Mouse (Mus musculus) hindbrain, embryonic 15.5 days (tissue): ENCODE results near the gene Cyp2d22. TPM values are rescaled to one million over a fixed set of nuclear protein-coding genes. Genes with fewer than 3 reads are reported as not detected.

Source experiments
- ATAC-seq: fragments of 200-750 bp; cut with Nextera tagmentation; 2 replicates; pipeline ENCODE4 v1.8.0; 2017; ENCODE audit warnings: low read depth, moderate number of reproducible peaks, moderate TSS enrichment; ENCODE audit not compliant: low FRiP score
- H3K27ac ChIP-seq: fragments of 300-500 bp; sonication (generic); replicated peaks from 2 replicates; pipeline ENCODE4 v1.5.1; 2015; ENCODE audit warnings: mild to moderate bottlenecking, inconsistent platforms
- H3K27me3 ChIP-seq: fragments of 300-500 bp; sonication (generic); 2 replicates; pipeline ENCODE4 v1.6.1; 2015; ENCODE audit warnings: control low read depth, inconsistent platforms
- H3K36me3 ChIP-seq: fragments of 300-500 bp; sonication (generic); 2 replicates; pipeline ENCODE4 v1.6.1; 2015; ENCODE audit warnings: control low read depth, inconsistent platforms
- H3K4me1 ChIP-seq: fragments of 300-500 bp; sonication (generic); replicated peaks from 2 replicates; pipeline ENCODE4 v1.6.1; 2015; ENCODE audit warnings: control low read depth, inconsistent platforms
- H3K4me2 ChIP-seq: fragments of 300-500 bp; sonication (generic); 2 replicates; pipeline ENCODE4 v1.6.1; 2015; ENCODE audit warnings: moderate library complexity, mild to moderate bottlenecking, inconsistent platforms
- H3K4me3 ChIP-seq: fragments of 300-500 bp; sonication (generic); 2 replicates; pipeline ENCODE4 v1.5.1; 2015; ENCODE audit warnings: mild to moderate bottlenecking, inconsistent platforms
- H3K9ac ChIP-seq: fragments of 300-500 bp; sonication (generic); 2 replicates; pipeline ENCODE4 v1.6.1; 2015; ENCODE audit warnings: inconsistent platforms
- H3K9me3 ChIP-seq: fragments of 300-500 bp; sonication (generic); 2 replicates; pipeline ENCODE4 v1.6.1; 2016; ENCODE audit warnings: control low read depth, inconsistent platforms
- WGBS: fragments of 180-500 bp; shearing (Covaris S2); methylation state at CpG from one replicate; pipeline ENCODE4 v1.1.7; 2015; 5-methylcytosine and 5-hydroxymethylcytosine counted together
- polyA plus RNA-seq: library from polyadenylated mRNA; unstranded; fragments of >200 nt; fragmentation: Nextera tagmentation; extraction: Ambion mirVana; gene quantifications from 2 replicates; pipeline ENCODE4 v1.2.1, GENCODE M21; 2015

Gene Cyp2d22
- polyA plus RNA-seq, 1 experiment from 2014 or later = 2.5 TPM

- Histone ChIP-seq H3K9ac (no peak overlapping the region), H3K27me3 (peaks cover 14% of the 10 kb centered on the region), H3K4me3 (no peak overlapping the region), H3K36me3 (no peaks in the 10 kb centered on the region), H3K27ac (no peak overlapping the region), H3K4me2 (no peak overlapping the region), H3K4me1 (peaks cover 29% of the 10 kb centered on the region), H3K9me3 (no peaks in the 10 kb centered on the region)
- ATAC-seq = no peak
- WGBS = 82% methylated on average over 5 of the region's 5 CpGs
These were observed 37.5 kb downstream of the Cyp2d22 start for GRCm38 (mm10) chr15:82342543-82342935.

- Histone ChIP-seq H3K36me3 (no peaks in the 10 kb centered on the region), H3K27ac (no peak overlapping the region), H3K9ac (no peak overlapping the region), H3K4me2 (peak overlapping the region; percentile 54; the same call in 1 of the 2 replicates), H3K4me3 (no peak overlapping the region; the same call in 1 of the 2 replicates), H3K27me3 (peaks cover 14% of the 10 kb centered on the region), H3K4me1 (peaks cover 28% of the 10 kb centered on the region), H3K9me3 (no peaks in the 10 kb centered on the region)
- 72% methylated on average over 15 of the region's 15 CpGs for WGBS
- ATAC-seq = no peak
These were observed 38.2 kb downstream of the Cyp2d22 start for GRCm38 (mm10) chr15:82341675-82342542.

- no peaks in the 10 kb centered on the region for H3K9me3 ChIP-seq
- peaks cover 28% of the 10 kb centered on the region for H3K4me1 ChIP-seq
- no peak overlapping the region for H3K27ac ChIP-seq
- H3K4me2 ChIP-seq = peak overlapping the region; percentile 54
- H3K36me3 ChIP-seq = no peaks in the 10 kb centered on the region
- 3% methylated on average over 39 of the region's 40 CpGs for WGBS
- H3K9ac ChIP-seq = peak overlapping the region; percentile 23; the same call in 1 of the 2 replicates
- H3K27me3 ChIP-seq = peaks cover 14% of the 10 kb centered on the region
- no peak for ATAC-seq
- H3K4me3 ChIP-seq = peak overlapping the region; percentile 26
These were observed 39.0 kb downstream of the Cyp2d22 start for GRCm38 (mm10) chr15:82341036-82341501.

DNA sequence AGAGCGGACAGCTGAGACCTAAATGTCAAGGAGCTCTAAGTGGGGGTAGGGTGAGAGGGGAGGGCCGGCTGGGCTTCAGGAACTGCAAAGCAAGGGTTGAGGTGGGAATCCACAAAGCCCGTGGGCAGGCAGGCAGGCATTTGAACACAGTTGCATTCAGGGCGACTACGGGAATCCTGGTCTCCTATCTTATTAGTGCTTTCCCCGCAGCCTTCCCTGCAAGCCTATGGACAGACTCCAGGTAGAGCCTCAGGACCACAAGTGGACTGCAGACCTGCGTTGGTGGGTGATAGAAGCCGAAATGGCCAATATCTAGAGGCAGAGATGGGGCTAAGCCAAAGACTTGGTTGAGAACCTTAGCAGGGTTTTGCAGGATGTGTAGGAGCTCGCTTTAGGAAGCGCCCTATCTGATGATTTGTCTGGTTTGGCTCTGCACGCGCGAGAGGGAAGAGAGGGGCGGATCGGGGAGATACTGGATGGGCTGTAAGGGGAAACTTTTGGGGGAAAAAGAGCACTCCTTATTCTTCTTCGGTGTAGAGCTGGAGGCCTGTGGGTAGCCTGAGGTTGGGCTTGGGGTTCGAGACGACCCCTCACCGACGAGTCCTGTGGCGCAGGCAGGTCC lies 39.5 kb downstream of the Cyp2d22 start:
- peak overlapping the region; percentile 26 for H3K4me3 ChIP-seq
- no peak overlapping the region for H3K27ac ChIP-seq
- H3K27me3 ChIP-seq = peaks cover 14% of the 10 kb centered on the region
- H3K4me1 ChIP-seq = peaks cover 28% of the 10 kb centered on the region
- ATAC-seq = no peak
- H3K4me2 ChIP-seq = peak overlapping the region; percentile 54
- H3K9ac ChIP-seq = 0 out of 2 replicates have a peak overlapping the region, but pooled peaks have one; percentile 23
- H3K9me3 ChIP-seq = no peaks in the 10 kb centered on the region
- H3K36me3 ChIP-seq = no peaks in the 10 kb centered on the region
- 44% methylated on average over 21 of the region's 21 CpGs for whole genome bisulfite sequencing

GRCm38 (mm10) chr15:82339634-82340254 lies 40.3 kb downstream of the Cyp2d22 start:
- H3K9me3 ChIP-seq = no peaks in the 10 kb centered on the region
- peaks cover 4% of the 10 kb centered on the region; the same call in 1 of the 2 replicates for H3K36me3 ChIP-seq
- no peak for ATAC-seq
- no peak overlapping the region for H3K4me2 ChIP-seq
- no peak overlapping the region for H3K27ac ChIP-seq
- H3K9ac ChIP-seq = no peak overlapping the region
- no peak overlapping the region for H3K4me3 ChIP-seq
- peaks cover 14% of the 10 kb centered on the region for H3K27me3 ChIP-seq
- WGBS = 75% methylated on average over 8 of the region's 8 CpGs
- peaks cover 28% of the 10 kb centered on the region for H3K4me1 ChIP-seq

DNA sequence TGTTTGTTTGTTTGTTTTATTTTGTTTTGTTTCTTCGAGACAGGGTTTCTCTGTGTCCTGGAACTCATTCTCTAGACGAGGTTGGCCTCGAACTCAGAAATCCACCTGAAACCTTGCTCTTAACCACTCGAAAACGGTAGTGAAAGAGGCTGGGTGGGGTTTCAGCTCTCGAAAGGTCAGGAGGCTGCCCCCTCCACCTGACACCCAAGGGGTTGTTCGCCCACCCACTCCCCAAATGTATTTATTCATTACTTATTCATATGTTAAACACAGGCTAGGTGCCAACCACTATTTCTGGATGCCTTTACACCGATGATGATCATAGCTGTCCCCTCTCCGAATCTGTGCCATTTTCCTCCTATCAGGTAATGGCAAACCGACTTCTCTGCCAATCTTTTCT lies 40.9 kb downstream of the Cyp2d22 start:
- peaks cover 28% of the 10 kb centered on the region for H3K4me1 ChIP-seq
- H3K9ac ChIP-seq = peak overlapping the region; percentile 63
- 0 out of 2 replicates have a peak overlapping the region, but pooled peaks have one; percentile 63 for H3K27ac ChIP-seq
- 59% methylated on average over 10 of the region's 10 CpGs for WGBS
- H3K4me3 ChIP-seq = peak overlapping the region; percentile 68
- H3K36me3 ChIP-seq = peaks cover 6% of the 10 kb centered on the region; the same call in 1 of the 2 replicates
- peaks cover 14% of the 10 kb centered on the region for H3K27me3 ChIP-seq
- H3K9me3 ChIP-seq = no peaks in the 10 kb centered on the region
- ATAC-seq = no peak
- peak overlapping the region; percentile 76 for H3K4me2 ChIP-seq

- under 1% methylated on average over 41 of the region's 41 CpGs for WGBS
- Histone ChIP-seq H3K9ac (peak within 1 kb of the TSS; percentile 63), H3K4me2 (peak within 1 kb of the TSS; percentile 76), H3K4me1 (peaks cover 28% of the 10 kb centered on the region), H3K4me3 (peak within 1 kb of the TSS; percentile 68), H3K36me3 (peaks cover 7% of the 10 kb centered on the region; the same call in 1 of the 2 replicates), H3K27ac (peak within 1 kb of the TSS; percentile 63; the same call in 1 of the 2 replicates), H3K9me3 (no peaks in the 10 kb centered on the region), H3K27me3 (peaks cover 14% of the 10 kb centered on the region)
- peak; percentile 90 for ATAC-seq
These were observed 41.4 kb downstream of the Cyp2d22 start, which contains the start of the genes Naga, Pheta2 and Smdt1 for GRCm38 (mm10) chr15:82338593-82339112. TSS of gene Naga (minus strand) at chr15:82338925. TSS of gene Pheta2 (plus strand) at chr15:82338942. TSS of gene Smdt1 (plus strand) at chr15:82338959.

DNA sequence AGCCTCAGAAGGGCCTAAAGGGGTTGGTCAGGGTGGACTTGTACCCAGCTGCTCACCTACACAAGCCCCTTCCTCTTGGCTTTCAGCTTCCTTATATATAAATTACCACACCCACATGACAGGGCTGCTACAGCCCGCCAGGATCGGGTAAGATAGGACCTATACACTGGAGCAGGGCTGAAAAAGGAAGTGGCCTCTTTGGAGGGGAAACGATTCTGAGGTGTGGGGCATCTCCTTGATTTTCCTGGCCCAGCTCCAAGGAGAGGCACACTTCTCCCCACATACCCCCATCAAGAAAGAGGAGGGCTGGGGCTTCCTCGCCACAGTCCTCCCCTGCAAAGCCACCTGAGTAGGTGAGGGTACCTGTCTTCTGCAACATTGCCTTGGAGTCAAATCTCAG lies 42.2 kb downstream of the Cyp2d22 start:
- WGBS = 57% methylated on average over 4 of the region's 4 CpGs
- Histone ChIP-seq H3K9ac (peak overlapping the region; percentile 63), H3K36me3 (peaks cover 7% of the 10 kb centered on the region; the same call in 1 of the 2 replicates), H3K4me3 (peak overlapping the region; percentile 68), H3K4me1 (peaks cover 28% of the 10 kb centered on the region), H3K27me3 (peaks cover 14% of the 10 kb centered on the region), H3K9me3 (no peaks in the 10 kb centered on the region), H3K4me2 (peak overlapping the region; percentile 76), H3K27ac (no peak overlapping the region)
- ATAC-seq = 0 out of 2 replicates have a peak, but pooled peaks have one; percentile 12

GRCm38 (mm10) chr15:82336629-82337028 lies 43.4 kb downstream of the Cyp2d22 start:
- H3K36me3 ChIP-seq = peaks cover 7% of the 10 kb centered on the region; the same call in 1 of the 2 replicates
- 65% methylated on average over 12 of the region's 12 CpGs for whole genome bisulfite sequencing
- H3K9ac ChIP-seq = no peak overlapping the region
- H3K27ac ChIP-seq = no peak overlapping the region
- H3K4me3 ChIP-seq = no peak overlapping the region
- H3K27me3 ChIP-seq = peaks cover 14% of the 10 kb centered on the region
- no peak for ATAC-seq
- H3K4me2 ChIP-seq = no peak overlapping the region
- peaks cover 28% of the 10 kb centered on the region for H3K4me1 ChIP-seq
- H3K9me3 ChIP-seq = no peaks in the 10 kb centered on the region

- H3K9me3 ChIP-seq = no peaks in the 10 kb centered on the region
- H3K4me3 ChIP-seq = no peak overlapping the region
- ATAC-seq = no peak
- no peak overlapping the region for H3K27ac ChIP-seq
- peaks cover 5% of the 10 kb centered on the region; the same call in 1 of the 2 replicates for H3K27me3 ChIP-seq
- 91% methylated on average over 4 of the region's 4 CpGs for WGBS
- H3K9ac ChIP-seq = 0 out of 2 replicates have a peak overlapping the region, but pooled peaks have one; percentile 18
- H3K4me1 ChIP-seq = peaks cover 24% of the 10 kb centered on the region
- no peak overlapping the region for H3K4me2 ChIP-seq
- H3K36me3 ChIP-seq = peaks cover 7% of the 10 kb centered on the region; the same call in 1 of the 2 replicates
These were observed 44.9 kb downstream of the Cyp2d22 start for GRCm38 (mm10) chr15:82335194-82335593.

- H3K27ac ChIP-seq = no peak overlapping the region
- 81% methylated on average over 2 of the region's 2 CpGs for WGBS
- no peak for ATAC-seq
These were observed 54.7 kb downstream of the Cyp2d22 start for GRCm38 (mm10) chr15:82325382-82325781.

More at GRCm38 (mm10) chr15:82325382-82325781, 54.7 kb downstream of the Cyp2d22 start:
- Histone ChIP-seq H3K4me2 (no peak overlapping the region), H3K4me1 (no peaks in the 10 kb centered on the region), H3K36me3 (no peaks in the 10 kb centered on the region), H3K9ac (no peak overlapping the region), H3K4me3 (no peak overlapping the region), H3K27me3 (no peaks in the 10 kb centered on the region), H3K9me3 (no peaks in the 10 kb centered on the region)
